Mouse (Mus musculus) natural killer cell, adult 2 months (primary cell): ENCODE measurements around the gene Hes3.

Experiments
- DNase-seq, 2 experiments: peaks; one replicate each; pipeline ENCODE4 v3.0.0; 2022; ENCODE audit warnings: low spot score in 2 of 2

Hes3 gene

GRCm38 (mm10) chr4:152281601-152282000 lies 9.9 kb downstream of the Hes3 start:
- no peak for DNase-seq

DNA sequence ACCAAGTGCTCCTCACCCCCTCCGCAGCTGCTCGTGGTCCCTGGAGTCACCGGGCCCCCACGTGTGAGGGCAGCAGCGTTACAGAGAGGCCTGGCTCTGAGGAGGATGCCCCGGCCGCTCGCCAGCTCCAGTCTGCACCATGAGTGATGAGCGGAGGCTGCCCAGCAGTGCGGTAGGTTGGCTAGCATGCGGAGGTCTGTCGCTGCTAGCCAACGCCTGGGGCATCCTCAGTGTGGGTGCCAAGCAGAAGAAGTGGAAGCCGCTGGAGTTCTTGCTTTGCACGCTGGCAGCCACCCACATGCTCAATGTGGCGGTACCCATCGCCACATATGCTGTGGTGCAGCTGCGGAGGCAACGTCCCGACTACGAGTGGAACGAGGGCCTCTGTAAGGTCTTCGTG lies 12.5 kb downstream of the Hes3 start:
- no peak for DNase-seq

GRCm38 (mm10) chr4:152277916-152278315 lies 13.5 kb downstream of the Hes3 start:
- DNase-seq = no peak

DNA sequence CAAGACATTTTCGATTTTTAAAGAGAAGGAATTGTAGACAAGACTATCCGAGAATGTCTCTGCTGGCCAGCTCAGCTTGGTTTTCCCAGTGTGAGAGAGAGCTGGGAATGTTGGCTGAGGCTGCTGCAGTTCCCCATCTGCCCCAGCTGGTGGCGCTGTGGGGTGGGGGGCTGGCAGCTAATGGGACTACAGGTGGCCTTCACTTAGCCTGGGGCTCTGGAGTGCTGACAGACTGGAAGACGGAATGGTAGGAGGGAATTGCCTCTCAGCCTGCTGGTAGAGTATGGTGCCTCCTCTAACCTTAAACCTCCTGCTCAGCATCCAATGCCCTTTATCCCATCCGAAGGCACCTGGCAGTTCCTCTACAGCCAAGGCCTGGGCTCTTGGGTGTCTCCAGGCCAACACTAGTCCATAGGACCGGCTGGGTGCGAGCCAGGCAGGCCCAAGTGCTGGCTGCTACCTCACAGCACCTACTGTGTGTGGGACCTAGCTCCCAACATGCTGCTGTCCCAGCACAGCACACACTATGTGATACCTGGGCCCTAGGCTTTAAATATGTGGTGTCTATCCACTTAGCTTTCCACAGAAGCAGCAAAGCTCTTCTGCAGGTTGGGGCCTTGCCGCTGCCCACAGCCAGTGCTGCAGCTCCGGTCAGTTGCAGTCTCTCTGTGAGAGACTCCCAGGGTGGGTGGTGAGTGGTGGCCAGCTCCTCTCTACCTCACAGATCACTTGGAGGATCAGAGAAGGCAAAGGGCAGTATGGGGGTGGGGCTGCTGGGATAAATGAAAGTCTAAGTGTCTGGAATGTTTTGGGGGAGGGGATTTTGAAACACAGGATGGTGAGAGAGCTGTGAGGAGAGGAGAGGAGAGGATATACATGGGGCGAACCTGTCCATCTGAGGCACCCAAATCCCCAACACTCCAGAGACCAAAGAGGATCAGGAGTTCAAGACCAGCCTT lies 14.8 kb downstream of the Hes3 start:
- no peak for DNase-seq

GRCm38 (mm10) chr4:152274681-152275131 lies 16.8 kb downstream of the Hes3 start:
- no peak for DNase-seq

DNA sequence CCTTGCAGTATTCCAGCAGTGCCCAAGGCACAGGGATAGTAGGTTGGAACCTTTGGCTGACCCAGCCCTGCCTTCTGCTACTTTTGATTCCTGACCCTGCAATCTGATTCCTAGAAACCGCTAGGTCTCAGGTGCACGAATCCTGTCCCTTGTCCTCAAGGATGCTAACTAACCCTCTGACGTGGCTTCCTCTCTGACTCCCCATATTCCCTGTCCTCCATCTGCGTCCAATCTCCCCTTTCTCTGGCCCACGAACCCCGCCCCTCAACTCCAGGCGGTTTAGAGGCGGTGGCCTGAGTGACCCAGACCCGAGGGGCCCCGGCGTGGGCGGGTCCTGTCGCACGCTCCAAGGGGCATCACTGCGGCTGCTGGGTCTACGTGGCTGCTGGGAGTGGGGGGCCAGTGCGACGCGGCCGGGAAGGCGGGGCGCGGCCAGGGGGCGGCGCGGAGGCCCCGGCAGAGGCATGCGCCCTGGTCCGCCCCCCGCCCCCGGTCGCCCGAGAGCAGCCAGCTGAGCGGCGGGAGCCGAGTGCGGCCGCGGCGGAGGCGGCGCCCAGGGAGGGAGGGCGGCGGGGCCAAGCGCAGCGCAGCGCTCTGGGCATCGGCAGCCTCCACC lies 17.7 kb downstream of the Hes3 start, which contains the start of gene Gpr153:
Gpr153 (plus strand) TSS at position 612 of the 616 bp plus-strand sequence.
- no peak for DNase-seq

DNA sequence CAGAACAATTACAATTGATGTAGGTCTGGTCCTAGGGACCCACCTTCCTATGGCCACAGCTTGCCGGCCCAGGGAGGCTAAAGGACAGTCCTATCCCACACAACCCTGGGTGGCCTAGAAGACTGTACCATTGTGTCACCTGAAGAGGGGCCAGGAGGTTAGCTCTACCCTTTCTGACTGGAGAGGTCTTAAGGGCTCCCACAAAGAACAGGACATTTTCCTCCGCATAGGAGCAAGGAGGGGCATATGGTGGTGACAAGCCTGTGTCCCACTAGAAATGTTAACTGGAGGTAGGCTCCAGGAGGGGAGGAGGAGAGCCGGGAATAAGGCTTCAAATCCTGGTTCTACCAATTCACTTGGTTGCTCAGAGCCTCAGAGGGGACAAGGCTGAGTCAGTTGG lies 18.3 kb downstream of the Hes3 start:
- no peak for DNase-seq

- no peak for DNase-seq
Measured at GRCm38 (mm10) chr4:152272449-152273049, 18.9 kb downstream of the Hes3 start.

- no peak for DNase-seq
Measured at GRCm38 (mm10) chr4:152272006-152272405, 19.5 kb downstream of the Hes3 start.

DNA sequence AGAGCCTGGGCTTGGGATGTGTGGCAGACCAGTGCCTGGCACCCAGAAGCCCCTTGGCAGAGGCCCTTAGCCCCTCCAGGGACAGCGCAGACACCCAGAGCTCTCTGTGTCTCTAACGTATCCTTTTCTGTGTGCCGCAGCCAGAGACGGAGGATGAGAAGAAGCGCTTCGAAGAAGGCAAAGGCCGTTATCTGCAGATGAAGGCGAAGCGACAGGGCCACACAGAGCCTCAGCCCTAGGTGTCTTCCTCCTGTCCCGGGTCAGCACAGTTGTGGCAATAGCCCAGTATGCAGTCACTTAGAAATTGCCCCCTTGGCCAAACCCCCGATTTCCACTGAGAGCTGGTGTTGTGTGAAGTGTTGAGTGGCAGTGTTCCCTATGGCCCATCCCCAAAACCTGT lies 20.1 kb downstream of the Hes3 start:
- no peak for DNase-seq

DNA sequence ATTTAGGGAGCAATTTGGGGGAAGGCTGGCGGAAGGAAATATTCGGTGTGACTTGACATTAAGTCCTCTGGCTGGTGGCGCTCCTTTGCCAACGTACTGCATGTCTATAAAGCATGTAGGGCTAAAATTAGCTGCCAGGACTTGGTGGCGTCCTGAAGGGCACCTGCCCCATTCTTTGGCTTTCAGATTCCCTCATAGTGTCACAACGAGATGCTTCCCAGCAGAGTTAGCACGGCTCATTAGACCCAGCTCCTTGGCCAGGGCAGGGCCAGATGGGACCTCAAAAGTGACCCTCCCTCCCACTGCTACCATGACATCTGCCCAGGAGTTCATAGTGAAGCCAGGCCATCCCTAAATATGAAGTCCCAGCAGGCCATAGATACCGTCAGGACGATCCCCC lies 20.9 kb downstream of the Hes3 start:
- DNase-seq = no peak

DNA sequence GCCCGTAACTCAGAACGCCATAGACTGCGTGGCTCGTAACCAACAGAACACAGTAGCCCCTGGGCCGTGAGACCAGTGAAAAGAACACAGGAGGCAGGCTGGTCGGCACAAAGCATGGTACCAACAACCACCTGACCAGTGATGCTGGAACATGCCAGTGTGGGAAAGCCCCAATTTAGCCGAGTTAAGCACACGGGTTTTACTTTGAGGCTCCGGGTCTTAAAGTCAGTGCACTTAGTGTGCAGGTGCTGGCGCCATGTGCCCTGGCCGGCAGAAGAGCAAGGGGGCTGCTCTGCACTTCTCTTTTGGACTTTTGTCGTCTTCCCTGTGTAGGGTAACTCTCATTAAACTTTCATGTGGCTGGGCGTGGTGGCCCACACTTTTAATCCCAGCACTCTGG lies 21.5 kb downstream of the Hes3 start:
- no peak for DNase-seq

DNA sequence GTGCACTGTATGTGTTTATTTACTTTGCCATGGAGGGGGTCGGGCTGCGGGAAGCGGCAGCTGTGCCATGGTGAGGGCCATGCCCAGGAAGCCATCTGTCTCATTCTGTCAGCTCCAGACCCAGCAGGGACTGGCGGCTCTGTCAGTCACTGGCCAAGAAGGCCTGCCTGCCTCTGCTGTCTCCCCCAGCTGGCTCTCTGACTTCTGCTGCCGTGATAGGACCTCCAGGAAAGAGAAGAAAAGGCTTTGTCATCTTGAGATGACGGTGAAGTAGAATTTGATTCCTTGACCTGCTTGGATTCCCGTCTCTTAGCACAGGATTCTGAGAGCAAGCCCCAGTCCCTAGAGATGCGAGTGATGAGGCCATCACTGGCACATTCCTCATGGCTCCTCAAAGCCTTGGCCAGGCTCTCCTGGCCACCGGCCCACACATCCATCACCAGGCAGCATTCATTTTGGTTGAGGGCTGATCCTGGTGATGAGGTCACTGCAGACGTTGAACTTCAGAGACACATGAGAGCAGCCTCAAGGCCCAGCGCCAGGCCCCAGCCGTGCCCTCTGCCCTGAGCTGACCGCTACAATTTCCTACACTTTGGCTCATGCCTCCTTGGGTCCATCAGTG lies 23.6 kb downstream of the Hes3 start:
- DNase-seq = no peak

DNA sequence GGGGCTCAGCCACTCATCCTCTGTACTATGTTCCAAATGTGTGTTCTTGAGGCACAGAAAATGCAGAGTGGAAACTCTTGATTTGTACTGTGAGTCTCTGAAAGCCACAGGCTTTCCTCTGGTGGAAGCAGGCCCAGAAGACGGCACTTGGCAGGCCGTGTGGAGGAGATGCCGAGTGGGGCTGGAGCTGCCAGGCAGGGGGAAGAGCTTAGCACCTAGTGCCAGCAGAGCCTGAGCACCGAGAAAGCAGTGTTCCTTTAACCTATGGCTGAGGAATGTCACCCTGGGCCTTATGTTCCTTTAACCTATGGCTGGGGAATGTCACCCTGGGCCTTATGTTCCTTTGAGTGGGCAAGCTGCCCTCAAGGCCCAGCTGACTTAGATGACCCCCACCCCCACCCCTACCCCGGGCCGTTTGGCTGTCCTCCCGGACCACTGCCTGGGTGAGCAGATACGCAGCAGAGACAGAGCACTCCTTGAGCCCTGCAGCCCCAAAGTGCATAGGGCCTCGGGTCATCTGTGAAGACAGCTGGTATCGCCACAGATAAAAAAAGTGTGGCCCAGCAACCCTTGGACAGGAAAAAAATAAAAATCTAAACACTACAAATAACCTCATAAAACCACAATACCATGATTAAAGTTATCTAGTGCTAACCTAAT lies 25.1 kb downstream of the Hes3 start:
- DNase-seq = no peak

GRCm38 (mm10) chr4:152265791-152266190 lies 25.7 kb downstream of the Hes3 start:
- DNase-seq = no peak

- DNase-seq = no peak
Measured at GRCm38 (mm10) chr4:152264867-152265568, 26.4 kb downstream of the Hes3 start.

DNA sequence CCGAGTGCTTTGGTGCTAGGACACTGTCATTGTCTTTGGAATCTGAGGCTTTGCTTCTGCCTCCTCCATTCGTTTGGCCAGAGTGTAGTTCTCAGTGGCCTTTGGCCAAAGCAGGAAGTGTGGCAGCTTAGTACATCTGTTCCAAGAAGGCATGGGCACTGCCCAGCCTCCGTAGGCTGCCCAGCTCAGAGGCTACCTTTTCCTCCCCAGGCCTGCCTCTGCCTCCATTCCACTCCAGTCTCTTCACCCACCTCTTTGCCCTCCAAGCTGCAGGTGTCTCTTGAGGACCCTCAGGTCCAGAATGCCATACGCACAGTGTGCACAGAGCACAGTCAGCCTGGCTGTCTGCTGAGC lies 27.3 kb downstream of the Hes3 start:
- DNase-seq = no peak

- no peak for DNase-seq
Measured at GRCm38 (mm10) chr4:152263512-152264176, 27.8 kb downstream of the Hes3 start.

DNA sequence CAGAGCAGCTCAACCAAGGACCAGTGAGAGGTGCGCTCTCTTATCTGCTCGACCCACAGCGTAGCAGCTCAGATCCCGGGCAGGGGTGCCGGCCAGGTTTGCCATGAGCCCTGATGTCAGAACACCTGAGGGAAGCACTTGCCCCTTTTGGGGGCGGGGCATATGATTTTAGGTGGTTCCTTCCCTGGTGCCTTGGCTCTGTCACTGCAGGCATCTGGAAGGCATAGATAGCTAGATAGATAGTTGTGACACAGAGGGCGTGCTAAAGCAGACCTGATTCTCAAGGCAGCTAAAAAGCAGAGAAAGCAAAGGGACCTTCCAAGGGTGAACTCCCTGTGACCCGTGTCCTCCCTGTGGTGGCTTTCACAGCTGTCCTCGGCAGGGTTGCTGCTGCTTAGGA lies 28.4 kb downstream of the Hes3 start:
- DNase-seq = no peak

GRCm38 (mm10) chr4:152262187-152262586 lies 29.3 kb downstream of the Hes3 start:
- DNase-seq = no peak

- no peak for DNase-seq
Measured at GRCm38 (mm10) chr4:152260451-152260850, 31.0 kb downstream of the Hes3 start.
